Mouse (Mus musculus) hindbrain, embryonic 16.5 days (tissue): ENCODE results near the gene Ifitm1. TPM values are rescaled to one million over a fixed set of nuclear protein-coding genes. Genes with fewer than 3 reads are reported as not detected.
A peak's percentile ranks its signal among the peaks of the same experiment; 100 is the strongest.

Source experiments
- ATAC-seq: fragments of 200-750 bp; cut with Nextera tagmentation; 2 replicates; pipeline ENCODE4 v1.8.0; 2017; ENCODE audit warnings: moderate TSS enrichment, moderate library complexity
- H3K27ac ChIP-seq: fragments of 300-500 bp; sonication (generic); 2 replicates; pipeline ENCODE4 v1.5.1; 2014; ENCODE audit warnings: low read depth, mild to moderate bottlenecking, control low read depth, low read length, moderate library complexity
- H3K27me3 ChIP-seq: fragments of 300-500 bp; sonication (generic); replicated peaks from 2 replicates; pipeline ENCODE4 v1.6.1; 2014; ENCODE audit warnings: low read length; ENCODE audit not compliant: control insufficient read depth, insufficient read depth
- H3K36me3 ChIP-seq: fragments of 300-500 bp; sonication (generic); 2 replicates; pipeline ENCODE4 v1.6.1; 2014; ENCODE audit warnings: mild to moderate bottlenecking, low read length, moderate library complexity, mixed read lengths; ENCODE audit not compliant: control insufficient read depth, insufficient read depth
- H3K4me1 ChIP-seq: fragments of 300-500 bp; sonication (generic); 2 replicates; pipeline ENCODE4 v1.6.1; 2014; ENCODE audit warnings: low read depth, low read length; ENCODE audit not compliant: control insufficient read depth, insufficient read depth
- H3K4me2 ChIP-seq: fragments of 300-500 bp; sonication (generic); 2 replicates; pipeline ENCODE4 v1.6.1; 2014; ENCODE audit warnings: mild to moderate bottlenecking, low read length, control low read depth, moderate library complexity
- H3K4me3 ChIP-seq: fragments of 300-500 bp; sonication (generic); 2 replicates; pipeline ENCODE4 v1.5.1; 2014; ENCODE audit warnings: mild to moderate bottlenecking, low read length, control low read depth, moderate library complexity
- H3K9ac ChIP-seq: fragments of 300-500 bp; sonication (generic); 2 replicates; pipeline ENCODE4 v1.6.1; 2014; ENCODE audit warnings: low read depth, mild to moderate bottlenecking, control low read depth, low read length, moderate library complexity
- H3K9me3 ChIP-seq: fragments of 300-500 bp; sonication (generic); 2 replicates; pipeline ENCODE4 v1.6.1; 2014; ENCODE audit warnings: mild to moderate bottlenecking, low read length, moderate library complexity; ENCODE audit not compliant: control insufficient read depth
- WGBS: fragments of 180-500 bp; shearing (Covaris S2); extraction: QIAGEN DNeasy Blood & Tissue Kit; methylation state at CpG from one replicate; pipeline ENCODE4 v1.1.7; 2014; 5-methylcytosine and 5-hydroxymethylcytosine counted together
- polyA plus RNA-seq: library from polyadenylated mRNA; unstranded; fragments of >200 nt; fragmentation: Nextera tagmentation; extraction: Ambion mirVana; gene quantifications from 2 replicates; pipeline ENCODE4 v1.2.1, GENCODE M21; 2015

The Ifitm1 gene
- polyA plus RNA-seq, 1 experiment from 2014 or later = 19.4 TPM

DNA sequence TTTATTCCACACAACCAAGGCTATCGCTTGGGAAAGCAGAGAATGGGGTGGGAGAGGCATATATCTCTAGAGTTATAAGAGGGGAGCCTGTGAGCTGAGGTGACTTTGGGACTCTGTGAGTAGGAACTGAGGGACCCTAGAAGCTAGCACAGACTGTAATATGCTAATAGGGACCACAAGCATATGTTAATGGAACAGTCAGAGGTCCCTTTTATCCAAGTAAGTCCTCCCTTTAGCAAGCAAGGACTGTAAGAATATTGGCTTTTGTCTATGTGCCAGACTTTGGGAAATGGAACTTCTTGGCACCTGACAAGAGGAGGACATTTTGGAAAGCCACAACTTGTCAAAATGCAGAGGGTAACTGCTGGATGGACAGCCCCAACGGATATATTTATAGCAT is 28.1 kb upstream of the Ifitm1 start:
- no peaks in the 10 kb centered on the region for H3K36me3 ChIP-seq
- no peaks in the 10 kb centered on the region for H3K27me3 ChIP-seq
- no peak overlapping the region for H3K9ac ChIP-seq
- no peaks in the 10 kb centered on the region for H3K9me3 ChIP-seq
- no peak overlapping the region for H3K4me3 ChIP-seq
- 24% methylated on average over 2 of the region's 2 CpGs for WGBS
- H3K4me1 ChIP-seq = no peaks in the 10 kb centered on the region; the same call in 1 of the 2 replicates
- ATAC-seq = no peak
- H3K27ac ChIP-seq = no peak overlapping the region
- no peak overlapping the region for H3K4me2 ChIP-seq

DNA sequence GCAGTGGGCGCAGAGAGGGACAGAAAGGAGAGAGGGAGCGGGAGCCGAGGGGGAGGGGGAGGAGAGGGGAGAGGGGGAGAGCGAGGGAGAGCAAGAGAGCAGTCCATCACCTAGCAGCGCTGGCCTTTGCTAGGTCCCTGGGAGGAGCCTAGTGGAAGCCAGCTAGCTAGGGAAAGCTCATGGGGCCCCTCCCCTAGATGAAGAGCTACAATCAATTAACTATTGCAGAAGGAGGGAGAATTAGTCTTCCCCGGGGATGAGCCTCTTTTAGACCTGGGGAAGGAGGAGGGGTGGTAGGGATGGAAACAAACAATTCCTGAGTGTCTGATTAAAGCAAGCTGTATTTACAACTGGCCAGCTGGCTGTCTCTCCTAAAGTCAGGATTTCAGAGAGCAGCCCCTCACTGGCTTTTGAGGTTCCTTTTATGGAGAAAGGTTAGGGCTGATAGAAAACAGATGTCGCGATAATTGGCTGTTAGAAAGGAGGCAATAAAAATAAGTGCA is 27.3 kb upstream of the Ifitm1 start:
- 0 out of 2 replicates have a peak overlapping the region, but pooled peaks have one; percentile 2 for H3K4me2 ChIP-seq
- 13% methylated on average over 8 of the region's 8 CpGs for WGBS
- no peaks in the 10 kb centered on the region for H3K27me3 ChIP-seq
- H3K9ac ChIP-seq = no peak overlapping the region; the same call in 1 of the 2 replicates
- H3K4me1 ChIP-seq = no peaks in the 10 kb centered on the region; the same call in 1 of the 2 replicates
- H3K9me3 ChIP-seq = no peaks in the 10 kb centered on the region
- peak; percentile 25; the same call in 1 of the 2 replicates for ATAC-seq
- no peak overlapping the region for H3K27ac ChIP-seq
- H3K36me3 ChIP-seq = no peaks in the 10 kb centered on the region
- H3K4me3 ChIP-seq = no peak overlapping the region

- no peaks in the 10 kb centered on the region for H3K36me3 ChIP-seq
- H3K27me3 ChIP-seq = no peaks in the 10 kb centered on the region
- H3K4me1 ChIP-seq = no peaks in the 10 kb centered on the region; the same call in 1 of the 2 replicates
- no peaks in the 10 kb centered on the region for H3K9me3 ChIP-seq
- H3K27ac ChIP-seq = peak within 1 kb of the TSS; percentile 69
- peak within 1 kb of the TSS; percentile 45 for H3K4me3 ChIP-seq
- peak within 1 kb of the TSS; percentile 61 for H3K4me2 ChIP-seq
- ATAC-seq = peak; percentile 91
- peak within 1 kb of the TSS; percentile 51 for H3K9ac ChIP-seq
- 3% methylated on average over 33 of the region's 33 CpGs for WGBS
Measured at GRCm38 (mm10) chr7:140941222-140942051, 25.6 kb upstream of the Ifitm1 start, which contains the start of gene Pgghg. Pgghg (plus strand) TSS chr7:140941391.

DNA sequence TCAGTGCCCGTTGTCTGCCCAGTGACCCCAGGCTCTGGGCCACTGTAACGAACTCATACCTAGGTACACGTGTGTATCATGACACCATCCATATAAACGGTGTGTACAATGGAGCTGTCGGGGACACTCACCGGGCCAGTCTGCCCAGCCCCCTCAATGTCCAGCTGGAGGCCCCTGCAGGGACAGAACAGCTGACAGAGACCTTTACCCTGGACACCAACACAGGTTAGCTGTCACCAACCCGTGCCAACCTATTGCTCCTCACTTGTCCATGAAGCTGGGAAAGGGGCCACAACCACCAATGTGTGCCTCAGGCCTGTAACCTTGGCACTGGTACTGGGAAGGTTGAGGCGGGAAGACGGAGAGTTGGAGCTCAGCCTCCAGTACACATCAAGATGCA is 24.7 kb upstream of the Ifitm1 start:
- 64% methylated on average over 9 of the region's 9 CpGs for WGBS
- H3K4me3 ChIP-seq = peak overlapping the region; percentile 45
- ATAC-seq = no peak
- no peak overlapping the region for H3K9ac ChIP-seq
- H3K9me3 ChIP-seq = no peaks in the 10 kb centered on the region
- H3K36me3 ChIP-seq = no peaks in the 10 kb centered on the region
- no peaks in the 10 kb centered on the region; the same call in 1 of the 2 replicates for H3K4me1 ChIP-seq
- H3K4me2 ChIP-seq = peak overlapping the region; percentile 61
- H3K27me3 ChIP-seq = no peaks in the 10 kb centered on the region
- 0 out of 2 replicates have a peak overlapping the region, but pooled peaks have one; percentile 16 for H3K27ac ChIP-seq

DNA sequence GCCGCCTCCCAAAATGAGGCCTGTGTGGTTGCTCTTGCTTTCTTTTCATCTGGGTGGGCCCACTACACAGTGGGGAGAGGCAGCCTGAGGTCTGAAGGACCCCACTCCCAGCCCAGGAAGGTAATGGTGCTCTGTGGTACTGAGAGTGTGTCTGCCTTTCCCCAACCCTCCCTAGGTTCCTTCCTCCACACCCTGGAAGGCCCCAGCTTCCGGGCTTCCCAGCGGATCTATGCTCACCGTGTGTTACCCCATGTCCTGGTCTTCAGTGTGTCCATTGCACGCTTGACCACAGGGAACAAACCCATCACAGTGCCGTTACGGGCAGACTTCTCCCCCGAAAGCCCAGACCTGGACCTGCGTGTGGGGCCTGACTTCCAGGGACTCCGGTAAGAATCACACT is 24.2 kb upstream of the Ifitm1 start:
- H3K27ac ChIP-seq = no peak overlapping the region
- no peaks in the 10 kb centered on the region; the same call in 1 of the 2 replicates for H3K4me1 ChIP-seq
- no peaks in the 10 kb centered on the region for H3K27me3 ChIP-seq
- H3K36me3 ChIP-seq = no peaks in the 10 kb centered on the region
- 92% methylated on average over 10 of the region's 10 CpGs for WGBS
- no peak overlapping the region for H3K4me2 ChIP-seq
- no peak overlapping the region; the same call in 1 of the 2 replicates for H3K9ac ChIP-seq
- no peaks in the 10 kb centered on the region for H3K9me3 ChIP-seq
- no peak for ATAC-seq
- H3K4me3 ChIP-seq = no peak overlapping the region

GRCm38 (mm10) chr7:140943356-140943755 is 23.7 kb upstream of the Ifitm1 start:
- Histone ChIP-seq H3K36me3 (no peaks in the 10 kb centered on the region), H3K4me3 (no peak overlapping the region), H3K4me2 (no peak overlapping the region), H3K27ac (no peak overlapping the region), H3K9me3 (no peaks in the 10 kb centered on the region), H3K9ac (no peak overlapping the region), H3K27me3 (no peaks in the 10 kb centered on the region), H3K4me1 (no peaks in the 10 kb centered on the region; the same call in 1 of the 2 replicates)
- WGBS = 92% methylated on average over 4 of the region's 4 CpGs
- no peak for ATAC-seq

DNA sequence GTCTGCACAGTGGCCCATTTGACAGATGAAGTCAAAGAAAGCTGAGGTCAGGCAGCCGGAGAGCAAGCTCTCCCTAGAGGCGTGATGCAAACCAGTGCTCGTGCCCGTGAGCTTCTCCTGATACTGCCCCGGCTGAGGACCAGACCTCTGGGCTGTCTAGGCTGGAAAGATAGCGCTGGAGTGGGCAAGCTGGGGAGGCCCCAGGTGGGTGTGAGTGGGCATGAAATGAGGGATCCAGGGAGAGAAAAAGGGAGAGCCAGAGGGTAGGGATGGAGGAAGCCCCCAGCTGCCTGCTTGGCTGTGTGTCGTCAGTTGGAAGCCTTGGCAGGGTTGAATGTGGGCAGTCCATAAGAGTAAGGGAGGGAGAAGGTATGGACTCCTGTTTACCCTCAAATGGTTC is 22.8 kb upstream of the Ifitm1 start:
- Histone ChIP-seq H3K9me3 (no peaks in the 10 kb centered on the region), H3K27me3 (no peaks in the 10 kb centered on the region), H3K27ac (no peak overlapping the region), H3K4me2 (no peak overlapping the region), H3K9ac (no peak overlapping the region), H3K36me3 (no peaks in the 10 kb centered on the region), H3K4me3 (no peak overlapping the region), H3K4me1 (no peaks in the 10 kb centered on the region; the same call in 1 of the 2 replicates)
- no peak for ATAC-seq
- 92% methylated on average over 7 of the region's 7 CpGs for WGBS

- ATAC-seq = no peak
- no peaks in the 10 kb centered on the region for H3K9me3 ChIP-seq
- H3K36me3 ChIP-seq = no peaks in the 10 kb centered on the region
- H3K4me3 ChIP-seq = no peak overlapping the region
- H3K4me1 ChIP-seq = no peaks in the 10 kb centered on the region; the same call in 1 of the 2 replicates
- no peak overlapping the region for H3K27ac ChIP-seq
- H3K4me2 ChIP-seq = no peak overlapping the region
- WGBS = 99% methylated on average over 5 of the region's 5 CpGs
- no peak overlapping the region for H3K9ac ChIP-seq
- no peaks in the 10 kb centered on the region for H3K27me3 ChIP-seq
Measured at GRCm38 (mm10) chr7:140945247-140945646, 21.8 kb upstream of the Ifitm1 start.

- Histone ChIP-seq H3K4me1 (no peaks in the 10 kb centered on the region; the same call in 1 of the 2 replicates), H3K27me3 (no peaks in the 10 kb centered on the region), H3K4me2 (no peak overlapping the region), H3K27ac (no peak overlapping the region), H3K4me3 (no peak overlapping the region), H3K9ac (no peak overlapping the region; the same call in 1 of the 2 replicates), H3K9me3 (no peaks in the 10 kb centered on the region), H3K36me3 (no peaks in the 10 kb centered on the region)
- 90% methylated on average over 10 of the region's 10 CpGs for WGBS
- no peak for ATAC-seq
Measured at GRCm38 (mm10) chr7:140946311-140946710, 20.7 kb upstream of the Ifitm1 start.
